Mouse (Mus musculus) left cerebral cortex, adult 6 months (tissue): Measurements from ENCODE around the gene Sox6. TPM values are rescaled to one million over a fixed set of nuclear protein-coding genes. Genes with fewer than 3 reads are reported as not detected.

ENCODE experiments used
- long read RNA-seq, 2 experiments: library from polyadenylated mRNA; unstranded; transcript quantifications; one replicate each; pipeline ENCODE4 v2.0.0; 2019 to 2020
- polyA plus RNA-seq: library from polyadenylated mRNA; unstranded; fragments of <200 nt; fragmentation: Nextera tagmentation; gene quantifications from 2 replicates; pipeline ENCODE4 v1.2.3, GENCODE M21; 2021

Sox6 gene
- 7.4 and 11.6 TPM in 2 replicates for polyA plus RNA-seq
- long read RNA-seq, experiment 1, partial matches to known transcripts = 2 of 32 reads
- long read RNA-seq, experiment 1, other reads (novel, unspliced or antisense) = 30 of 32 reads
- long read RNA-seq, experiment 2, partial matches to known transcripts = 10 of 13 reads
- long read RNA-seq, experiment 2, other reads (novel, unspliced or antisense) = 3 of 13 reads

GRCm38 (mm10) chr7:116038511-116038910 lies at the start of gene Sox6:
Gene Sox6, minus strand, starts transcription at chr7:116038796.

GRCm38 (mm10) chr7:116084366-116084765 lies 45.8 kb upstream of the Sox6 start, which contains the start of gene Gm4353:
Gene Gm4353, minus strand, starts transcription at chr7:116084635.

GRCm38 (mm10) chr7:116039196-116039537 lies 571 bp upstream of the Sox6 start, which contains the start of gene 1110004F10Rik:
Gene 1110004F10Rik, plus strand, starts transcription at chr7:116039397.

Other genes starting within 250 kb of the Sox6 start
- gene 1110004F10Rik, start 601 bp upstream of the Sox6 start, polyA plus RNA-seq = 239 and 284 TPM in 2 replicates
- gene Gm4353, start 45.8 kb upstream of the Sox6 start, polyA plus RNA-seq = 0.33 and 0.48 TPM in 2 replicates